Mouse (Mus musculus): ENCODE results near the gene Slc22a30. TPM values are rescaled to one million over a fixed set of nuclear protein-coding genes. Genes with fewer than 3 reads are reported as not detected.
"Not testable (repeated sequence)": the region's sequence is repeated elsewhere in the genome, so short reads cannot be mapped to it uniquely, and the experiment has no call there.

Slc22a30 gene
- total RNA-seq (2021) = not detected

GRCm38 (mm10) chr19:8405011-8405410 lies at the start of gene Slc22a30:
Gene Slc22a30, minus strand, starts transcription at chr19:8405111.
- intact Hi-C loops (cut with DNase I) = not testable (repeated sequence)

GRCm38 (mm10) chr19:8448321-8448720 lies 43.4 kb upstream of the Slc22a30 start:
- DNase-seq = no peak
- intact Hi-C loops (cut with DNase I) = no loop called here

More at GRCm38 (mm10) chr19:8405011-8405410, at the start of gene Slc22a30:
- DNase-seq = not testable (repeated sequence)

GRCm38 (mm10) chr19:8447516-8447915 lies 42.6 kb upstream of the Slc22a30 start:
- DNase-seq = no peak
- intact Hi-C loops (cut with DNase I) = no loop called here

GRCm38 (mm10) chr19:8431051-8431662 lies 26.2 kb upstream of the Slc22a30 start:
- no peak for DNase-seq
- intact Hi-C loops (cut with DNase I) = no loop called here

- intact Hi-C loops (cut with DNase I); DNase-seq: not testable (repeated sequence)
Observed at GRCm38 (mm10) chr19:8407290-8408021, 2.5 kb upstream of the Slc22a30 start.

Other genes with a start within 250 kb of the Slc22a30 start
- gene Slc22a29, start 186.2 kb downstream of the Slc22a30 start, total RNA-seq (2021) = not detected
- not detected for gene Slc22a8, start 186.1 kb upstream of the Slc22a30 start, total RNA-seq (2021)
- gene Slc22a6, start 212.9 kb upstream of the Slc22a30 start, total RNA-seq (2021) = not detected